25 mouse cellular contexts compared by ENCODE assay signal in the genomic region with DNA sequence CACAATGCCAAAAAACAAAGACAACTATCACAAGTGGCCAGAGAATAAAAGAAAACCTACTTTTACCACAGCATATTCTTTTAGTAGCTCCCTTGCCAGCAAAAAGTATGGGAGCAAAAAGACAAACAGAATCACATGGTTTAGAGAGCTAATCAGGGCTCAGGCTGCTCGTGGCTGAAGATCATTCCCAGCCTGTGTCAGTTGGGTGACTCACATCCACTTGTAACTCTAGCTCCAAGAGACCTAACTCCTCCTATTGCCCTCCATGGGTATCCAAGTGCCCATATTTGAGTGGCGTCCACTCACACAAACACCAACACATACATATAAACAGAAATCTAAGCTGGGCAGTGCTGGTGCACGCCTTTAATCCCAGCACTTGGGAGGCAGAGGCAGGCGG. TPM values are rescaled to one million over a fixed set of nuclear protein-coding genes. Genes with fewer than 3 reads are reported as not detected.
DNase-seq lines count a peak whose midpoint lies in the region; ATAC-seq and TF ChIP-seq lines count a peak whose summit lies in the region.
"Had no signal": no experiment of that assay in that cellular context is flagged by ENCODE, and none has a peak within 500 bp of the region (broad histone marks: within the 10 kb centered on the region; RNA-seq: fewer than 3 reads in every experiment).

No protein-coding gene starts in this region.

- no peak overlapping the region for H3K9ac ChIP-seq in liver, embryonic 12.5 days
- no peak overlapping the region for H3K9ac ChIP-seq in MEL (ENCODE audit: control insufficient read depth, low read depth, low read length, poor library complexity, severe bottlenecking)
- no peak overlapping the region for H3K9ac ChIP-seq in kidney, embryonic 14.5 days (ENCODE audit: low read depth, low read length)
- H3K9ac ChIP-seq: embryonic facial prominence, embryonic 13.5 days; hindbrain, embryonic 13.5 days had no signal

- no peak for TF ChIP-seq CTCF in MEL (IDR thresholded peaks at IDR 0.05 in 2 of 3, conservative IDR thresholded peaks at IDR 0.05 in 1 of 3; ENCODE audit: control insufficient read depth in 1 of 3, insufficient read depth in 1 of 3, low read depth in 2 of 3, low read length in 3 of 3, poor library complexity in 1 of 3, severe bottlenecking in 1 of 3)

- H3K4me1 ChIP-seq in liver, embryonic 12.5 days: peaks cover 58% of the 10 kb centered on the region
- peaks cover 59% of the 10 kb centered on the region for H3K4me1 ChIP-seq in megakaryocyte, embryonic 14.5 days
- H3K4me1 ChIP-seq in MEL (ENCODE audit: control insufficient read depth in 1 of 2, insufficient read depth in 2 of 2, low read length in 2 of 2): peaks cover 14 to 20% of the 10 kb centered on the region in 2 experiments
- no peaks in the 10 kb centered on the region for H3K4me1 ChIP-seq in kidney, embryonic 14.5 days (ENCODE audit: control insufficient read depth, insufficient read depth, low read length)
- H3K4me1 ChIP-seq: embryonic facial prominence, embryonic 13.5 days; forebrain, embryonic 10.5 days; heart, embryonic 10.5 days had no signal

- no peak for ATAC-seq in liver, embryonic 12.5 days
- no peak for ATAC-seq in megakaryocyte, adult 5-6 weeks (ENCODE audit: poor library complexity, severe bottlenecking)
- ATAC-seq in erythroblast, adult 5-6 weeks (replicated peaks; ENCODE audit: low FRiP score, poor library complexity, severe bottlenecking): no peak; the same call in 1 of the 2 replicates
- no peak for ATAC-seq in kidney, embryonic 14.5 days (ENCODE audit: low FRiP score, low TSS enrichment)
- ATAC-seq: activated CD4-positive, CD25-positive, alpha-beta regulatory T cell, adult 4 months; CD4-positive, CD25-positive, alpha-beta regulatory T cell, adult 4 months; forebrain, embryonic 14.5 days; hindbrain, postnatal 0 days; Patski had no signal

- TF ChIP-seq POLR2A in MEL (IDR thresholded peaks at IDR 0.05; ENCODE audit: control insufficient read depth in 1 of 2, insufficient read depth in 1 of 2, low read depth in 1 of 2, low read length in 2 of 2, poor library complexity in 1 of 2) (no peak), myocyte (IDR thresholded peaks at IDR 0.05; ENCODE audit: insufficient read length, low read depth) (no peak)

- no peak overlapping the region for H3K4me3 ChIP-seq in liver, embryonic 12.5 days
- peak overlapping the region; percentile 64 for H3K4me3 ChIP-seq in megakaryocyte, embryonic 14.5 days (replicated peaks)
- H3K4me3 ChIP-seq in MEL (ENCODE audit: control insufficient read depth in 1 of 2, insufficient read depth in 1 of 2, low read depth in 2 of 2, low read length in 2 of 2) (no peak overlapping the region), myocyte (no peak overlapping the region)
- no peak overlapping the region for H3K4me3 ChIP-seq in kidney, embryonic 14.5 days (ENCODE audit: low read length)
- H3K4me3 ChIP-seq: embryonic facial prominence, embryonic 13.5 days; forebrain, embryonic 10.5 days; gastrocnemius, adult 2 months; heart, embryonic 10.5 days; hindbrain, embryonic 13.5 days had no signal

- no peak for TF ChIP-seq RAD21 in MEL (IDR thresholded peaks at IDR 0.05; ENCODE audit: low read depth, low read length)

- H3K27ac ChIP-seq in liver, embryonic 12.5 days: peak overlapping the region; percentile 40; the same call in 1 of the 2 replicates
- no peak overlapping the region for H3K27ac ChIP-seq in MEL (ENCODE audit: control insufficient read depth, low read depth, low read length)
- no peak overlapping the region for H3K27ac ChIP-seq in kidney, embryonic 14.5 days (ENCODE audit: low read depth, low read length)
- H3K27ac ChIP-seq: embryonic facial prominence, embryonic 13.5 days; forebrain, embryonic 10.5 days; gastrocnemius, adult 2 months; heart, embryonic 10.5 days; hindbrain, embryonic 13.5 days; hindbrain, postnatal 0 days had no signal

- H3K4me2 ChIP-seq in liver, embryonic 12.5 days: no peak overlapping the region
- H3K4me2 ChIP-seq in myocyte (ENCODE audit: low read depth): no peak overlapping the region
- H3K4me2 ChIP-seq in kidney, embryonic 14.5 days (replicated peaks; ENCODE audit: low read depth, low read length): no peak overlapping the region
- H3K4me2 ChIP-seq: embryonic facial prominence, embryonic 13.5 days; hindbrain, embryonic 13.5 days had no signal

- H3ac ChIP-seq in myocyte (ENCODE audit: control insufficient read depth, insufficient read length): no peak overlapping the region

- DNase-seq in liver (no peak), MEL (ENCODE audit: low read depth, low spot score) (peak; percentile 50)
- DNase-seq: adrenal gland, postnatal 14 days; cerebellum, adult 18-20 months; cerebellum, adult 9-11 months; cerebellum, postnatal 36 days; gastrocnemius, adult 2 months; gastrocnemius, postnatal 25 days; heart, postnatal 10 days had no signal

- peaks cover 16% of the 10 kb centered on the region for H3K36me3 ChIP-seq in liver, embryonic 12.5 days
- H3K36me3 ChIP-seq in megakaryocyte, embryonic 14.5 days (replicated peaks; ENCODE audit: low read length): peaks cover 35% of the 10 kb centered on the region
- H3K36me3 ChIP-seq in MEL (ENCODE audit: control insufficient read depth in 1 of 2, insufficient read depth in 2 of 2, low read length in 2 of 2) (peaks cover 5 to 29% of the 10 kb centered on the region in 2 experiments; a peak in 3 of 4 replicates), myocyte (ENCODE audit: control insufficient read depth, insufficient read depth) (no peaks in the 10 kb centered on the region)
- no peaks in the 10 kb centered on the region for H3K36me3 ChIP-seq in kidney, embryonic 14.5 days (ENCODE audit: control insufficient read depth, insufficient read depth, low read length)
- H3K36me3 ChIP-seq: embryonic facial prominence, embryonic 13.5 days; heart, embryonic 10.5 days had no signal

- no peak for TF ChIP-seq EP300 in MEL (IDR thresholded peaks at IDR 0.05; ENCODE audit: low read depth in 1 of 2, low read length in 2 of 2)

- peaks cover 3% of the 10 kb centered on the region; the same call in 1 of the 2 replicates for H3K79me2 ChIP-seq in MEL (ENCODE audit: control insufficient read depth, insufficient read depth, low read length, poor library complexity)
- peaks cover under 1% of the 10 kb centered on the region for H3K79me2 ChIP-seq in myocyte (ENCODE audit: control insufficient read depth, insufficient read depth)

- 61% methylated on average over 4 of the region's 4 CpGs for WGBS in liver, embryonic 12.5 days (ENCODE audit: insufficient replicate concordance)
- 75% methylated on average over 4 of the region's 4 CpGs for WGBS in kidney, embryonic 14.5 days

- no peaks in the 10 kb centered on the region for H3K9me3 ChIP-seq in liver, embryonic 12.5 days (replicated peaks)
- H3K9me3 ChIP-seq in megakaryocyte, embryonic 14.5 days: no peaks in the 10 kb centered on the region
- H3K9me3 ChIP-seq in MEL (replicated peaks; ENCODE audit: insufficient read depth, low read length): no peaks in the 10 kb centered on the region
- no peaks in the 10 kb centered on the region for H3K9me3 ChIP-seq in kidney, embryonic 14.5 days (ENCODE audit: control insufficient read depth, low read length)
- H3K9me3 ChIP-seq: forebrain, embryonic 10.5 days; G1E; heart, embryonic 10.5 days; hindbrain, embryonic 13.5 days had no signal

- no peaks in the 10 kb centered on the region for H3K27me3 ChIP-seq in liver, embryonic 12.5 days (replicated peaks)
- H3K27me3 ChIP-seq in megakaryocyte, embryonic 14.5 days (replicated peaks): no peaks in the 10 kb centered on the region
- H3K27me3 ChIP-seq in MEL (ENCODE audit: control insufficient read depth in 1 of 2, insufficient read depth in 2 of 2, low read length in 2 of 2) (no peaks in the 10 kb centered on the region), myocyte (ENCODE audit: control insufficient read depth, insufficient read depth, insufficient read length) (no peaks in the 10 kb centered on the region)
- H3K27me3 ChIP-seq in kidney, embryonic 14.5 days (ENCODE audit: control insufficient read depth, insufficient read depth, low read length): no peaks in the 10 kb centered on the region
- H3K27me3 ChIP-seq: embryonic facial prominence, embryonic 13.5 days; hindbrain, embryonic 13.5 days; Patski had no signal

TF ChIP-seq in MEL, 35 proteins besides CTCF, POLR2A, EP300 and RAD21:
- TF ChIP-seq USF1 (IDR thresholded peaks at IDR 0.05; ENCODE audit: low read depth, low read length) (peak; percentile 50; the same call in 1 of the 2 replicates), MAX (IDR thresholded peaks at IDR 0.05; ENCODE audit: low read length) (peak; percentile 42; the same call in 1 of the 2 replicates), SIN3A (IDR thresholded peaks at IDR 0.05; ENCODE audit: low read length) (no peak)

TF ChIP-seq in myocyte, 11 proteins besides CTCF, POLR2A, EP300 and RAD21:
- no peak for TF ChIP-seq CEBPB (IDR thresholded peaks at IDR 0.05; ENCODE audit: insufficient read depth, poor library complexity, severe bottlenecking)
- peak; percentile 20 for TF ChIP-seq USF1 (IDR thresholded peaks at IDR 0.05; ENCODE audit: low read depth)
- no peak for TF ChIP-seq MAX (IDR thresholded peaks at IDR 0.05; ENCODE audit: low read depth)

RNA-seq across cellular contexts. Expression of a gene that starts 8.6 kb away (rescaled TPM):
- 61.4 and 71.0 TPM in 2 replicates for polyA plus RNA-seq in liver, embryonic 12.5 days (2016; fragmentation: Nextera tagmentation; extraction: Ambion mirVana)
- polyA plus RNA-seq in megakaryocyte, embryonic 14.5 days (2012; ENCODE audit: insufficient read depth, low replicate concordance): 22.3 and 34.7 TPM in 2 replicates
- total RNA-seq in megakaryocyte, adult 5-6 weeks (2015): 11.3 and 16.7 TPM in 2 replicates
- 9.3 and 9.9 TPM in 2 replicates for total RNA-seq in megakaryocyte, adult 5-6 weeks (2017)
- 26.9 and 29.8 TPM in 2 replicates for total RNA-seq in MEL (2012; rRNA removed)
- polyA plus RNA-seq in MEL (2012; ENCODE audit: insufficient read depth in 1 of 2, insufficient read length in 2 of 2, low read depth in 1 of 2, low replicate concordance in 2 of 2, missing spikeins in 1 of 2) (10 to 100 TPM in 1 of 2 experiments, not detected in 1; 25.6 TPM), myocyte (2012; fragmentation: generic; extraction: Trizol) (22.8 TPM)
- total RNA-seq in erythroblast, adult 5-6 weeks (2015; ENCODE audit: low replicate concordance): 567 and 568 TPM in 2 replicates
- total RNA-seq in erythroblast, adult 5-6 weeks (2017; ENCODE audit: low replicate concordance): 331 and 428 TPM in 2 replicates
- 48.1 and 50.2 TPM in 2 replicates for polyA plus RNA-seq in kidney, embryonic 14.5 days (2014; fragmentation: Nextera tagmentation; extraction: Ambion mirVana)
